Mouse (Mus musculus): ENCODE results near the gene Haus8. TPM values are rescaled to one million over a fixed set of nuclear protein-coding genes. Genes with fewer than 3 reads are reported as not detected.
"Not testable (repeated sequence)": the region's sequence is repeated elsewhere in the genome, so short reads cannot be mapped to it uniquely, and the experiment has no call there.

Gene Haus8
- 23.1 and 29.7 TPM in 2 replicates for polyA plus RNA-seq (2011; ENCODE audit: insufficient read length, low read depth, missing spikeins)

DNA sequence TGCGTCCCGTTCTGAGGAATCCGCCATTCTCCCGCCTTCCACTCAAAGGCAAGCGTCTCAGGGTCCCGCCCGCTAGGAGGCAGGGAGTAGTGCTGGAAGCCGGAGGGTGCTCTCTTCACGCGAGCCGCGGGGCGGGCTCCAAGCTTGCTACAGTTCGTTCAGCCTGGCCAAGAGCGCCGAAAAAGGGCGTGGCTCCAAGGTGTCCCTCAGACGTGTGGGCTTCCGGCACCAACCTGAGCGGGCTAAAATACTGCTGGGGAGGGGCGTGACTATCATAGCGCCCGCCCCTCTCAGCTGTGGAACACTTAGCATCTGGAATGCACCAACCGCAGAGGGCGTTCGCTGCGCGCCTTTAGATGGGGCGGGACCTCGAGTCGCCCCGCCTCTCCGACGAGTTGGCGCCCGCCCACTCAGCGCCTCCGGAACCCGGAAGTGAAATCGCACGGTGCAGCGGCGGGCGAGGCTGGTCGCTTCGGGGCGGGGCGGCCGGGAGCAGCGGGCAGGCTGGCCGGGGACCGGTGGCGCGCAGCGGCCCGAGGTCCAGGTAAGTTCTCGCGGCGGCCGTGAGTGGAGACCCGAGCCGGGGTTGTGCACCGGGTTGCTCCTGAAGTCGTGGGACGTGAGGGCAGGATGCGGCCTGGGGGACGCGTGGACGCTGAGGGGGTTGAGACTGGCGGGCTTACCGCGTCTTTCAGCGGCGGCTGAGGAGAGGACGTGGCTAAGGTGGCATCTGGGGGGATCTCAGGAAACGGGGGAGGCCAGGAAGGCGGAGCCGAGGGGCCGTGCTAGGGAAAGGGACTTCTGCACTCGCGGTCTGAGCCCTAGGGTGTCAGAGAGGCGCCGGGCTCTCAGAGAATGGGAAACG lies at the start of gene Haus8, which contains the start of gene Myo9b:
Gene Haus8, minus strand, starts transcription at position 649 of the 865 bp plus-strand sequence.
Gene Myo9b, plus strand, starts transcription at position 429 of the 865 bp plus-strand sequence.
- TF ChIP-seq POLR2A (IDR thresholded peaks at IDR 0.05; ENCODE audit: low read depth, low read length): peak; percentile 67
- no peak for TF ChIP-seq CTCF (IDR thresholded peaks at IDR 0.05; ENCODE audit: borderline replicate concordance, insufficient read depth, low read length)
- peak within 1 kb of the TSS; percentile 89 for H3K27ac ChIP-seq (ENCODE audit: insufficient read depth, low read length)
- peak within 1 kb of the TSS; percentile 78 for H3K4me3 ChIP-seq (ENCODE audit: insufficient read depth, low read length)
- H3K4me1 ChIP-seq (ENCODE audit: control insufficient read depth, insufficient read depth, low read length): peaks cover 21% of the 10 kb centered on the region

DNA sequence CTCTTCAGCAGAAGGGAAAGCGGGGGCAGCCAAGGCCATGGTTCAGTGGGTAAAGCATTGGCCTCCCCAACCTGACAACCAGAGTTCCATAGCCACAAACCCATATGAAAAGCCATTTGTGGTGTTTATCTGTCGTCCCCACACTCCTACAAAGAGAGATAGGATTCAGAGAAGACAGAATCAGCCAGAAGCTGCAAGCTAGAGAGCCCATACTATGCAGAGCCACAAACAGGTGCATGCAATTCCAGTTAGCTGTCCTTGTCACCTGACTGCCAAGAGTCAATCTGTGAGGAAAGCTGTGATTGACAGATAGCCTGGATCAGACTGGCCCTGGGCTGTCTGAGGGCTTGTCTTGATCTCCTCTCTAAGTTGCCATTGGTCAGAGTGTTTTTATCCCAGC lies 47.0 kb upstream of the Haus8 start:
- not testable (repeated sequence) for H3K4me3 ChIP-seq (ENCODE audit: insufficient read depth, low read length); H3K27ac ChIP-seq (ENCODE audit: insufficient read depth, low read length); H3K4me1 ChIP-seq (ENCODE audit: control insufficient read depth, insufficient read depth, low read length)

DNA sequence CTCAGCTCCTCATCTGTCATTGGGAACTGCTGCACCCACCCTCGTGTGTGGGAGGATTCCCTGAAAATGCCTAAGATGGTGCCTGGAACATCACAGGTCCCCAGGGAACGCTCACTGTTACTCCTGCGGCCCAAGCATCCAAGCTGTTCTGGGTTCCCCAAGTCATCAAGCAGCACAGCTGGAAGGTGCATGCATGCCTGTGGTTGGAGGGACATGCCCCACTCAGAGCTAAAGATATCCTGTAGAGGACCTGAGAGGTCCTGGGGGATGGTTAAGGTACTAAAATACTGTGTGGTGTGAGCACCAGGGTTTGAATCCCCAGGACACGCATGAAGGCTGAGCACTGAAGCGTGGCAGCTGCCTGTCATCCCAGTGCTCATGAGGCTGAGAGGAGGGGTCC lies 45.9 kb upstream of the Haus8 start:
- H3K4me3 ChIP-seq (ENCODE audit: insufficient read depth, low read length); H3K27ac ChIP-seq (ENCODE audit: insufficient read depth, low read length); H3K4me1 ChIP-seq (ENCODE audit: control insufficient read depth, insufficient read depth, low read length): not testable (repeated sequence)

DNA sequence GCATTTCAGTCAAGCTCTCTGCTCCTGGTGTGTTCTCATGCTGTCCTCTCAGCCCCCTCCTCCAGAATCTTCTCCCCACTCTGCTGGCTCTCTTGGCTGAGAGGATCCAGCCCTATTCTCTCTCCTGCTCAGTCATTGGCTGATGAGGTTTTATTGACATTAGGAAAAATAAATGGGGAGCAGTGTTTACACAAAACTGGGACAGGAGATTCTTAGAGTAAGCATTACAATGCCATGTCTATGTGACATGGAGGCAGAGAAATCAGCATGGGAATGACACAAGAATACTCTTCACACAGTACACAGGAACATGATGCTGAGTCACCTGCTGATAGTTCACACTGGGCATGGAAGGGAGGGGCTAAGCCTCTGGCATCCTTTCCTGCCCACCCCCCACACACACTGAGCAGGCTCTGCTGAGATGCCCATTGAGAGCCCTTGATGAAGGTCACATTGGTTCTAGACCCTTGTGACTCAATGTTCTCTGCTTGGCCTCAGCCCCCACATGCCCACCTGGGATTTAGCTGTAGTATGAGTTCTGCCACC lies 43.8 kb upstream of the Haus8 start:
- no peak overlapping the region for H3K27ac ChIP-seq (ENCODE audit: insufficient read depth, low read length)
- no peak overlapping the region for H3K4me3 ChIP-seq (ENCODE audit: insufficient read depth, low read length)
- peaks cover 13% of the 10 kb centered on the region for H3K4me1 ChIP-seq (ENCODE audit: control insufficient read depth, insufficient read depth, low read length)
- TF ChIP-seq POLR2A (IDR thresholded peaks at IDR 0.05; ENCODE audit: low read depth, low read length): no peak
- TF ChIP-seq CTCF (IDR thresholded peaks at IDR 0.05; ENCODE audit: borderline replicate concordance, insufficient read depth, low read length): no peak

DNA sequence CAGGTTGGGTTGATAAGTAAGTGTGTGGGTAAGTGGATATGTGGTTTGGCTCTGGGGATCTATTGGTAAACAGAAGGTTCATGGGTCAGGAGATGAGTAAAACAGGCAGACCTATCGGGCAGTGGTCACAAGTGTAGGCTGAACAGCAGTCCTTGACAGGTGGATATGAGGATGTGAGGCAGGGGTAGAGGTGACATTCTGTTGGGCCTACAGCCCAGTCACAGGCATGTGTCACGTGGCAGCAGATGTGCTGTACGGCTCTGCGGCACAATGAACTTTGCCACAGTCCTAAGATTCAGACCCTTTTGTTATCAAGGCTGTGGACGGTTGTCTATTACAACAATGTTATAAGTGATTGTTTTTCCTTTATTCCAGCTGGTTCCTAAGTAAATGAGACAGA lies 43.2 kb upstream of the Haus8 start:
- TF ChIP-seq CTCF (IDR thresholded peaks at IDR 0.05; ENCODE audit: borderline replicate concordance, insufficient read depth, low read length) (no peak), POLR2A (IDR thresholded peaks at IDR 0.05; ENCODE audit: low read depth, low read length) (no peak)

DNA sequence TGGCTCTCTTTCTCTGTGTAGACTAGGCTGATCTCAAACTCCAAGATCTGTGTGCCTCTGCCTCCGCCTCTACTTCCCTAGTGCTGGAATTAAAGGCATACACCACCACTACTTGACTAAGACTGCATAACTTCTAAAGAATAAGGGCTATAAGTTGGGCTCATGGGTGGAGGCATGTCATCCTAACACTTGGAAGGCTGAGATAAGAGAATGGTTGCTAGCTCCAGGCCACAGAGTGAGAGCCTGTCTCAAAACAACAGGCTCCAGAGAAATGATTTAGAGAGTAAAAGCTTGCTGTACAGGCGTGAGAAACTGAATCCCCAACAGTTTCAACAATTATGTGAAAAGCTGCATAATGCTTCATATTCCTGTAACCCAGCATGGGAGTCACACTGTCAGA lies 41.2 kb upstream of the Haus8 start:
- TF ChIP-seq CTCF (IDR thresholded peaks at IDR 0.05; ENCODE audit: borderline replicate concordance, insufficient read depth, low read length): no peak
- TF ChIP-seq POLR2A (IDR thresholded peaks at IDR 0.05; ENCODE audit: low read depth, low read length): no peak
- H3K4me1 ChIP-seq (ENCODE audit: control insufficient read depth, insufficient read depth, low read length): peaks cover 15% of the 10 kb centered on the region
- H3K27ac ChIP-seq (ENCODE audit: insufficient read depth, low read length): no peak overlapping the region
- H3K4me3 ChIP-seq (ENCODE audit: insufficient read depth, low read length): no peak overlapping the region

More for the DNA sequence above, 43.2 kb upstream of the Haus8 start:
- no peak overlapping the region for H3K27ac ChIP-seq (ENCODE audit: insufficient read depth, low read length)
- H3K4me1 ChIP-seq (ENCODE audit: control insufficient read depth, insufficient read depth, low read length): peaks cover 13% of the 10 kb centered on the region
- no peak overlapping the region for H3K4me3 ChIP-seq (ENCODE audit: insufficient read depth, low read length)

DNA sequence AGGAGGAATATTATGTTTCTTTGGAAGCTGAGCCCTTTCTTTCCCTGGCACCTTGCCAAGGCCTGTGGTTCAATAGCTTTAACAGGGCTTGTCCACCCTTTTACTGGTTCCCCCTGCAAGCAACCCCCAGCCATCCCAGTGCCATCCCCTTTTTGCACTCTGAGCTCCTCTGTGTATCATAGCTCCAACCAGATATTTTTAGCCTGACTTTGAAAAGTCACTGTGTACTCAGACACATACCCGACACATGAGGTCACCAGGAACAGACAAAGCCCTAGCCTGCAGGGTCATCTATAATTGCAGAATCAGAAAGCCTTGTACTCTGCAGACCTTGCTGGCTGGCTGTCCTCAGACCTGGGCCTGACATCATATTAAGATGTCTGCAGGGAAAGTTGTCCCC lies 40.0 kb upstream of the Haus8 start:
- Histone ChIP-seq H3K4me1 (ENCODE audit: control insufficient read depth, insufficient read depth, low read length) (peaks cover 15% of the 10 kb centered on the region), H3K27ac (ENCODE audit: insufficient read depth, low read length) (peak overlapping the region; percentile 88), H3K4me3 (ENCODE audit: insufficient read depth, low read length) (no peak overlapping the region)
- TF ChIP-seq POLR2A (IDR thresholded peaks at IDR 0.05; ENCODE audit: low read depth, low read length) (no peak), CTCF (IDR thresholded peaks at IDR 0.05; ENCODE audit: borderline replicate concordance, insufficient read depth, low read length) (no peak)

DNA sequence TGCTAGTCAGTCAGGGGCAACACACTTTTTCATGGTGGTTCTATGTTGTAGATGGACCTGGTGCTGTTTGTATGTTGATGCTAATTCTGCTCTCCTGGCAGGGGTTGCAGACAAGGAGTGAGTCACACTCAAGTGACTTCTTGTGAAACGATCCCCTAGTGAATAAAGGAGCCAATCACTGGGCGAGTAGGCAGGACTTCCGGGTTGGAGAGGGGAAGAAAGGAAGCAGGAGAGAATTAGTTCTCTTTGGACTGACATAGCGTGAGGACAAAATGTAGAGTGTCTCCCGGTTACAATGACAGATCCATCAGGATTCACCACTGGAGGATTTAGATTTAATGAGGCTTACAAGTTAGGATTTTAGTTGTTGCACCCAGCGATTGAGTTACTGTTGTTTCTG lies 37.7 kb upstream of the Haus8 start:
- Histone ChIP-seq H3K4me1 (ENCODE audit: control insufficient read depth, insufficient read depth, low read length) (peaks cover 11% of the 10 kb centered on the region), H3K4me3 (ENCODE audit: insufficient read depth, low read length) (no peak overlapping the region), H3K27ac (ENCODE audit: insufficient read depth, low read length) (peak overlapping the region; percentile 74)
- TF ChIP-seq CTCF (IDR thresholded peaks at IDR 0.05; ENCODE audit: borderline replicate concordance, insufficient read depth, low read length) (no peak), POLR2A (IDR thresholded peaks at IDR 0.05; ENCODE audit: low read depth, low read length) (no peak)

DNA sequence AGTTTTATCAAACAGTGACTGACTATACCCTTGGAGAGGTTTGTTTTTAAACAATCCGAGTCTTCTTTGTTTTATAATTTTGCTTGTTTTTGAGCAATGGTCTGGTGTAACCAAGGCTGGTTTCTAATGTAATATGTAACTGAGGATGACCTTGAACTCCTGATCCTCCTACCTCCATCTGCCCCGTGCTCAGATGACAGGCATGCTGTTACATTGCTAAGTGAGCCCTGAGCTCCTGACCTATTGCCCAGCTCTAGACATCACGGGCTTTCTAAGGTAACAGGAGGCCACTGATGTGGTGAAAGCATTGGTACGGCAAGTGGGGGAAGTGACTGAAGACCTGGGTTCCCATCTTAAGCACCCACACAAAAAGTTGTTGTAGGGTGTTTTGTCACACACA lies 35.2 kb upstream of the Haus8 start:
- Histone ChIP-seq H3K4me1 (ENCODE audit: control insufficient read depth, insufficient read depth, low read length) (peaks cover 11% of the 10 kb centered on the region), H3K4me3 (ENCODE audit: insufficient read depth, low read length) (no peak overlapping the region), H3K27ac (ENCODE audit: insufficient read depth, low read length) (no peak overlapping the region)
- TF ChIP-seq POLR2A (IDR thresholded peaks at IDR 0.05; ENCODE audit: low read depth, low read length) (no peak), CTCF (IDR thresholded peaks at IDR 0.05; ENCODE audit: borderline replicate concordance, insufficient read depth, low read length) (no peak)

DNA sequence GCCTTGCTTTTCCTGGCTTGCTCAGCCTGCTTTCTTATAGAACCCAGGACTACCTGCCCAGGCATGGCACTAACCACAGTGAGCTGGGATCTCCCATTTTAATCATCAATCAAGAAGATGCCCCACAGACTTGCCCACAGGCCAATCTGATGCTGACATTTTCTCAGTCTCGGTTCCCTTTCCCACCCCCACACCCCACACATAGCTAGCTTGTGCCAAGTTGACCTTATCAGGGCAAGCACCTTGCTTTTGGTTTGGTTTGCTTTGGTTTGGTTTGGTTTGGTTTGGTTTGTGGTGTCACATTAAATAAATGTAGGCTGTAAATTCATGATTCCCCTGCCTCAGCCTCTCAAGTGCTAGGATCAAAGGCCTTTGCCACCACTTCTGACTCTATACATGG lies 34.6 kb upstream of the Haus8 start:
- no peak for TF ChIP-seq CTCF (IDR thresholded peaks at IDR 0.05; ENCODE audit: borderline replicate concordance, insufficient read depth, low read length)
- TF ChIP-seq POLR2A (IDR thresholded peaks at IDR 0.05; ENCODE audit: low read depth, low read length): no peak
- H3K4me3 ChIP-seq (ENCODE audit: insufficient read depth, low read length): no peak overlapping the region
- no peak overlapping the region for H3K27ac ChIP-seq (ENCODE audit: insufficient read depth, low read length)
- H3K4me1 ChIP-seq (ENCODE audit: control insufficient read depth, insufficient read depth, low read length): peaks cover 10% of the 10 kb centered on the region
